Mouse (Mus musculus): ENCODE results near the gene Nek8. TPM values are rescaled to one million over a fixed set of nuclear protein-coding genes. Genes with fewer than 3 reads are reported as not detected.
A peak's percentile ranks its signal among the peaks of the same experiment; 100 is the strongest.

The Nek8 gene
- total and polyA plus RNA-seq, 3 experiments = 7.1 to 8.3 (median 7.4) TPM

DNA sequence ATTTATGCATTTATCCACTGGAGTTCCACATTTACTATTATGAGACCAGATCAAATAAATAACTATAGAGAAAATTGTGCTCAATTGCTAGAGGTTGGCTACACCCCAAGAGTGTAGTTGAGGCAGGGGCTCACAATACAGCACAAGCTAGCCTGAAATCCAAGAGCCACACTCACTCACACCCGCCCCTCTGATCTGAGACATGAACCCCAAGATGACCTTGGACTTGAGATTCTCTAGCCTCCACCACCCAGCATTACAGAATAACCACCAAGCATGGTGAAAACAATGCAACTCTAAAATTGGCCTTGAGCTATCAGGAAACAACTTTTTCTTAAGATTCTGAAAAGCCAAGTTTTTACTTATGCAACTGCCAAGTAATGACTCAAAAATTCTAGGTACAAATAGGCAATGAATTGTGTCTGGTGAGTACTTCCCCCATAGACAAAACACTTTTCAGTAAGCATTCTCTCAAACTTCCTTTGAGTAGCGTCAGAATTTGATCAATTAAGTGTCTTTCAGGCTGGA is 5.4 kb upstream of the Nek8 start:
- dilution Hi-C loops (cut with MboI; ENCODE audit: extremely low pct_ligation_motif_present, extremely low pct_unique_long_range_greater_than_20kb, low sequenced_read_pairs) = no loop called here
- in situ Hi-C loops (cut with MboI; ENCODE audit: low pct_ligation_motif_present, low pct_unique_long_range_greater_than_20kb, low sequenced_read_pairs) = no loop called here
- no peak for DNase-seq (ENCODE audit: extremely low read depth)
- peak overlapping the region; percentile 95 for H3K4me2 ChIP-seq (ENCODE audit: insufficient read depth, low read depth, poor library complexity, severe bottlenecking)
- H3K9me3 ChIP-seq (replicated peaks; ENCODE audit: low read length) = no peaks in the 10 kb centered on the region
- peak overlapping the region; percentile 67 for H3K9ac ChIP-seq (ENCODE audit: insufficient read depth, low read depth)
- no peak for TF ChIP-seq UBTF (IDR thresholded peaks at IDR 0.05; ENCODE audit: low read depth, low read length)
- TF ChIP-seq ZC3H11A (IDR thresholded peaks at IDR 0.05; ENCODE audit: low read depth, low read length) = no peak
- TF ChIP-seq ZMIZ1 (IDR thresholded peaks at IDR 0.05; ENCODE audit: low read depth, low read length) = peak; percentile 30; the same call in 1 of the 2 replicates
- peak; percentile 20; the same call in 1 of the 2 replicates for TF ChIP-seq POLR2AphosphoS2 (IDR thresholded peaks at IDR 0.05; ENCODE audit: low read depth, low read length)
- TF ChIP-seq ETS1 (conservative IDR thresholded peaks at IDR 0.05; ENCODE audit: low read depth, low read length) = no peak
- no peak for TF ChIP-seq RCOR1 (conservative IDR thresholded peaks at IDR 0.05; ENCODE audit: low read depth, low read length)
- TF ChIP-seq CHD1 (IDR thresholded peaks at IDR 0.05; ENCODE audit: low read depth, low read length) = peak; percentile 17; the same call in 1 of the 2 replicates
- no peak for TF ChIP-seq RAD21 (IDR thresholded peaks at IDR 0.05; ENCODE audit: low read depth, low read length)
- TF ChIP-seq IRF4 (IDR thresholded peaks at IDR 0.05; ENCODE audit: low read depth, low read length) = no peak
- TF ChIP-seq MXI1 (IDR thresholded peaks at IDR 0.05; ENCODE audit: low read depth, low read length) = peak; percentile 47; the same call in 1 of the 2 replicates
- peak; percentile 33 for TF ChIP-seq EP300 (IDR thresholded peaks at IDR 0.05; ENCODE audit: low read length)
- 0 out of 2 replicates have a peak, but pooled peaks have one; percentile 23 for TF ChIP-seq SIN3A (IDR thresholded peaks at IDR 0.05; ENCODE audit: low read length)
- no peak for TF ChIP-seq ELF1 (IDR thresholded peaks at IDR 0.05; ENCODE audit: low read depth, low read length)
- TF ChIP-seq CHD2 (IDR thresholded peaks at IDR 0.05; ENCODE audit: low read length) = no peak
- no peaks in the 10 kb centered on the region for H3K27me3 ChIP-seq (replicated peaks)
- peaks cover 38% of the 10 kb centered on the region for H3K79me2 ChIP-seq (replicated peaks; ENCODE audit: control insufficient read depth, extremely low read depth, insufficient read depth, poor library complexity, severe bottlenecking)
- H3K4me3 ChIP-seq (replicated peaks in 1 of 3; ENCODE audit: low read depth in 2 of 3, low read length in 2 of 3, poor library complexity in 1 of 3) = peak overlapping the region; percentile 70 to 96 (median 76)
- H3K27ac ChIP-seq (ENCODE audit: insufficient read depth, low read depth) = no peak overlapping the region
- peaks cover 13 to 46% of the 10 kb centered on the region in 2 experiments for H3K4me1 ChIP-seq (ENCODE audit: control insufficient read depth in 1 of 2, insufficient read depth in 2 of 2)
- H3K36me3 ChIP-seq (replicated peaks in 1 of 2; ENCODE audit: control insufficient read depth in 1 of 2, insufficient read depth in 1 of 2, low read length in 1 of 2) = peaks cover 26 to 40% of the 10 kb centered on the region in 2 experiments

DNA sequence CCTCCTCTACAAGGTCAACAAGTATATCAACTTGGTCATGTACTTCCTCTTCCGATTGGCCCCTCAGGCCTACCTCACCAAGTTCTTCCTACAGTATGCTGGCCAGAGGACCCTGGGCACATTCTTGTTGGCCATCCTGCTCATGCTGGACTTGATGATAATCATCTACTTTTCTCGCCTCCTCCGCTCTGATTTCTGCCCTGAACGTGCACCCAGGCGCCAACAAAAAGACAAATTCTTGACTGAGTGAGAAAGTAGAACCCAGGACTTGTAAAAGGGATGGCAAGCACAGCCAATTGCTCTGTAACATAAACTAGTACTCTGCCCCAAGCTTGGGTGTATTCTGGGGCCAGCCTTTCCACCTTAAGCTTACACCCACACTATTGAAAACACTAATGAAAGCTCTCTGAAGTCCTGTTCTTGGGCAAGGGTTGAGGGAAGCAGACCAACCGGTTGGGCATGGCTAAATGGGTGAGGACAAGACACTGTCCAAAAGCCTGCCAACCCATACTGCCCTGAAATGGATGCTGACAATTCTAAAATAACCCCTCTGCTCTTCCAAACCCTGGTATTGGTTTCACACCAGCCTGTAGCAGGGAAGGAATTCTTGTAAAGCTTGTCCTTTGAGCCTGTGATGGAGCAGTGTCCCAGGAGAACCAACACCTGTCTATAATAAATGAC is 3.7 kb upstream of the Nek8 start:
- Histone ChIP-seq H3K9me3 (replicated peaks; ENCODE audit: low read length) (no peaks in the 10 kb centered on the region), H3K79me2 (replicated peaks; ENCODE audit: control insufficient read depth, extremely low read depth, insufficient read depth, poor library complexity, severe bottlenecking) (peaks cover 38% of the 10 kb centered on the region), H3K27me3 (replicated peaks) (no peaks in the 10 kb centered on the region), H3K4me2 (ENCODE audit: insufficient read depth, low read depth, poor library complexity, severe bottlenecking) (peak overlapping the region; percentile 59), H3K36me3 (replicated peaks in 1 of 2; ENCODE audit: control insufficient read depth in 1 of 2, insufficient read depth in 1 of 2, low read length in 1 of 2) (peaks cover 26 to 40% of the 10 kb centered on the region in 2 experiments), H3K9ac (ENCODE audit: insufficient read depth, low read depth) (peak overlapping the region; percentile 29; the same call in 1 of the 2 replicates), H3K4me3 (replicated peaks in 1 of 3; ENCODE audit: low read depth in 2 of 3, low read length in 2 of 3, poor library complexity in 1 of 3) (peak overlapping the region in 1 of 3 experiments; percentile 65), H3K27ac (ENCODE audit: insufficient read depth, low read depth) (peak overlapping the region; percentile 94), H3K4me1 (ENCODE audit: control insufficient read depth in 1 of 2, insufficient read depth in 2 of 2) (peaks cover 13 to 53% of the 10 kb centered on the region in 2 experiments)
- in situ Hi-C loops (cut with MboI; ENCODE audit: low pct_ligation_motif_present, low pct_unique_long_range_greater_than_20kb, low sequenced_read_pairs) = no loop called here
- DNase-seq (ENCODE audit: extremely low read depth) = no peak
- TF ChIP-seq NELFE (IDR thresholded peaks at IDR 0.05; ENCODE audit: low read depth, low read length) (no peak), GABPA (IDR thresholded peaks at IDR 0.05; ENCODE audit: insufficient replicate concordance, low read depth, low read length) (no peak), NRF1 (IDR thresholded peaks at IDR 0.05; ENCODE audit: low read depth, low read length) (no peak), USF2 (conservative IDR thresholded peaks at IDR 0.05; ENCODE audit: low read depth, low read length) (no peak), E2F4 (IDR thresholded peaks at IDR 0.05; ENCODE audit: insufficient replicate concordance, low read depth, low read length) (no peak), POLR2AphosphoS2 (IDR thresholded peaks at IDR 0.05; ENCODE audit: low read depth, low read length) (no peak), ETS1 (conservative IDR thresholded peaks at IDR 0.05; ENCODE audit: low read depth, low read length) (no peak), ZMIZ1 (IDR thresholded peaks at IDR 0.05; ENCODE audit: low read depth, low read length) (peak; percentile 79; the same call in 1 of the 2 replicates), MXI1 (IDR thresholded peaks at IDR 0.05; ENCODE audit: low read depth, low read length) (no peak), MYC (IDR thresholded peaks at IDR 0.05; ENCODE audit: low read depth, low read length) (no peak), ELF1 (IDR thresholded peaks at IDR 0.05; ENCODE audit: low read depth, low read length) (0 out of 2 replicates have a peak, but pooled peaks have one; percentile 7), MAX (IDR thresholded peaks at IDR 0.05; ENCODE audit: low read length) (no peak), UBTF (IDR thresholded peaks at IDR 0.05; ENCODE audit: low read depth, low read length) (peak; percentile 61; the same call in 1 of the 2 replicates), EP300 (IDR thresholded peaks at IDR 0.05; ENCODE audit: low read length) (no peak), CTCF (conservative IDR thresholded peaks at IDR 0.05 in 1 of 2, IDR thresholded peaks at IDR 0.05 in 1 of 2; ENCODE audit: low read depth in 2 of 2, low read length in 2 of 2) (no peak), MAZ (IDR thresholded peaks at IDR 0.05; ENCODE audit: low read depth, low read length) (no peak), SIN3A (IDR thresholded peaks at IDR 0.05; ENCODE audit: low read length) (no peak; the same call in 1 of the 2 replicates)
- dilution Hi-C loops (cut with MboI; ENCODE audit: extremely low pct_ligation_motif_present, extremely low pct_unique_long_range_greater_than_20kb, low sequenced_read_pairs) = no loop called here

Data from CH12.LX (cell line).